Mouse (Mus musculus) lung, postnatal 0 days (tissue): ENCODE results near the gene Spert.

Experiments
- CTCF ChIP-seq: IDR thresholded peaks from 2 replicates; pipeline ENCODE4 v1.5.1; 2016; ENCODE audit warnings: antibody characterized with exemption, mild to moderate bottlenecking
- EP300 ChIP-seq: IDR thresholded peaks from 2 replicates; pipeline ENCODE4 v1.6.1; 2016; ENCODE audit warnings: antibody characterized with exemption, mild to moderate bottlenecking, control low read depth

DNA sequence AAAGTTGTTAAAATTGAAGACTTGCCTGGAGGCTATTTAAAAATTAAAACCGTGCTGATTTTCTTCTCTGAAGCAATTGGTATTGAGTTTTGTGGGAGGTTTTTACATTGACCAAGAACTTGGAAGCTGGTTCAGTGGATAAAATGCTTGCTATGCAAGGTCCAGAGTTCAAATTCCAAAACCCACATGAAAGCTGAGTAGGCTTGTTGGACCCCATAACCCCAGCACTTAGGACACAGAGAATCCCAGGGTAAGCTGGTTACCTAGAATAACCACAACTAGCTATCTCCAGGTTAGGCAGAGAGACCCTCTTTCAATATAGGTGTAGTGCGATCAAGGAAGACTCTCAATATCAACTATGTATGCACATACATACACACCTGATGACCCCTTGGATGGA is 16.3 kb upstream of the Spert start:
- TF ChIP-seq CTCF = no peak
- no peak for TF ChIP-seq EP300
